Mouse (Mus musculus): Measurements from ENCODE around the gene Rtn2.

- no peak for TF ChIP-seq TAL1 (IDR thresholded peaks at IDR 0.05; ENCODE audit: low read length)
- no peak for TF ChIP-seq GATA1 (IDR thresholded peaks at IDR 0.05; ENCODE audit: low read length)
These were observed 38.6 kb upstream of the Rtn2 start for GRCm38 (mm10) chr7:19243858-19244257.

Measured in erythroblast, embryonic 14.5 days (primary cell).